Mouse (Mus musculus): ENCODE measurements around the gene Mboat1. TPM values are rescaled to one million over a fixed set of nuclear protein-coding genes. Genes with fewer than 3 reads are reported as not detected.

Mboat1 gene
- total and polyA plus RNA-seq, 2 experiments from 2014 or later: 3.5 to 3.8 TPM

- Histone ChIP-seq H3K4me2 (ENCODE audit: low read depth) (no peak overlapping the region), H3K4me1 (ENCODE audit: insufficient read depth) (no peaks in the 10 kb centered on the region), H3K4me3 (ENCODE audit: low read depth, low read length) (no peak overlapping the region), H3K27me3 (ENCODE audit: insufficient read depth, low read length) (no peaks in the 10 kb centered on the region), H3K27ac (ENCODE audit: low read depth, low read length) (no peak overlapping the region), H3K9me3 (ENCODE audit: low read length) (no peaks in the 10 kb centered on the region), H3K9ac (no peak overlapping the region), H3K36me3 (ENCODE audit: insufficient read depth) (no peaks in the 10 kb centered on the region)
- no peak for ATAC-seq
- DNase-seq: no peak
- TF ChIP-seq CTCF (IDR thresholded peaks at IDR 0.05; ENCODE audit: low read depth): no peak
- 97% methylated on average over 4 of the region's 4 CpGs for WGBS
Observed at GRCm38 (mm10) chr13:30245573-30245972, 109.3 kb downstream of the Mboat1 start.

- WGBS: 43% methylated on average over 5 of the region's 5 CpGs
- Histone ChIP-seq H3K27me3 (ENCODE audit: insufficient read depth, low read length) (no peaks in the 10 kb centered on the region), H3K9me3 (ENCODE audit: low read length) (no peaks in the 10 kb centered on the region), H3K4me2 (ENCODE audit: low read depth) (no peak overlapping the region), H3K27ac (ENCODE audit: low read depth, low read length) (no peak overlapping the region), H3K4me3 (ENCODE audit: low read depth, low read length) (no peak overlapping the region), H3K36me3 (ENCODE audit: insufficient read depth) (no peaks in the 10 kb centered on the region), H3K9ac (no peak overlapping the region), H3K4me1 (ENCODE audit: insufficient read depth) (no peaks in the 10 kb centered on the region)
- no peak for TF ChIP-seq CTCF (IDR thresholded peaks at IDR 0.05; ENCODE audit: low read depth)
- DNase-seq (no peak), ATAC-seq (no peak)
Observed at GRCm38 (mm10) chr13:30250341-30250905, 114.1 kb downstream of the Mboat1 start.

GRCm38 (mm10) chr13:30251431-30251830, 115.1 kb downstream of the Mboat1 start:
- no peak for ATAC-seq
- no peak for TF ChIP-seq CTCF (IDR thresholded peaks at IDR 0.05; ENCODE audit: low read depth)
- no peaks in the 10 kb centered on the region for H3K27me3 ChIP-seq (ENCODE audit: insufficient read depth, low read length)
- no peak overlapping the region for H3K4me3 ChIP-seq (ENCODE audit: low read depth, low read length)
- H3K27ac ChIP-seq (ENCODE audit: low read depth, low read length): no peak overlapping the region
- 90% methylated on average over 3 of the region's 3 CpGs for WGBS
- DNase-seq: no peak
- no peak overlapping the region for H3K4me2 ChIP-seq (ENCODE audit: low read depth)
- H3K9ac ChIP-seq: no peak overlapping the region
- no peaks in the 10 kb centered on the region for H3K4me1 ChIP-seq (ENCODE audit: insufficient read depth)
- H3K9me3 ChIP-seq (ENCODE audit: low read length): no peaks in the 10 kb centered on the region
- H3K36me3 ChIP-seq (ENCODE audit: insufficient read depth): no peaks in the 10 kb centered on the region

GRCm38 (mm10) chr13:30252692-30253091, 116.4 kb downstream of the Mboat1 start:
- no peaks in the 10 kb centered on the region for H3K9me3 ChIP-seq (ENCODE audit: low read length)
- H3K4me2 ChIP-seq (ENCODE audit: low read depth): no peak overlapping the region
- no peak for TF ChIP-seq CTCF (IDR thresholded peaks at IDR 0.05; ENCODE audit: low read depth)
- DNase-seq (no peak), ATAC-seq (no peak)
- no peak overlapping the region for H3K4me3 ChIP-seq (ENCODE audit: low read depth, low read length)
- H3K27me3 ChIP-seq (ENCODE audit: insufficient read depth, low read length): no peaks in the 10 kb centered on the region
- H3K4me1 ChIP-seq (ENCODE audit: insufficient read depth): no peaks in the 10 kb centered on the region
- no peak overlapping the region for H3K27ac ChIP-seq (ENCODE audit: low read depth, low read length)
- no peak overlapping the region for H3K9ac ChIP-seq
- H3K36me3 ChIP-seq (ENCODE audit: insufficient read depth): no peaks in the 10 kb centered on the region
- 54% methylated on average over 3 of the region's 3 CpGs for WGBS

DNA sequence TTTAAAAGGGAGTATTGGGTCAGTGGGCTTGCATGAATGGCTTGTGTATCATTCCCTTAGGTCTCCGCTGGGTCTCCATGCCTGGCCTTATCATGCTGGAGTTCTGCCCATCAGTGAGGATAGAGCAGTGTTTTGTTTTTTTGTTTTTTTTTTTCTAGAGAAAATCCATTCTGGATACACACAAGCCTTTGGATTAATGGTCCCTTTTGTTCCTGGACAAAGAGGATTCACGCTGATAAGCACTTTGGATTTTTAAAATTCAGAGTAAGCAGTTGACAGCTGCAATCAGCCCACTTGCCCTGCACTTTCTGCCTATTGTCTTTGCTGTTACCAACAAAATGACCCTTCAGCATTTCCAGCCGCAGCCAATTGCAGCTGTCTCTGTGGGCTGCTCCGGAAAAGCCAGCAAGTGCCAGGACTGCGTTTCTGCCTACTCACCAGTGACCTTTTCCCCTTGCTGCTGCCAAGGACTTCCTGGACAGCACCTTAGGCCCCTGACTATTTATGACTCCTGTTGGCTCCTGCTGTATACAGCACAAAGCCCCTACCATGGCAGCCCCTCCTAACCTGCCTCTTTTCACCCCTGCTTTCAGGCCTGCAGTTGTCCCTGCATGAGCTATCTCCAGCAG, 117.5 kb downstream of the Mboat1 start:
- DNase-seq (peak; percentile 5), ATAC-seq (peak; percentile 66; the same call in 1 of the 2 replicates)
- Histone ChIP-seq H3K27ac (ENCODE audit: low read depth, low read length) (no peak overlapping the region), H3K9me3 (ENCODE audit: low read length) (no peaks in the 10 kb centered on the region), H3K4me2 (ENCODE audit: low read depth) (no peak overlapping the region), H3K9ac (no peak overlapping the region), H3K27me3 (ENCODE audit: insufficient read depth, low read length) (no peaks in the 10 kb centered on the region), H3K4me1 (ENCODE audit: insufficient read depth) (no peaks in the 10 kb centered on the region), H3K36me3 (ENCODE audit: insufficient read depth) (no peaks in the 10 kb centered on the region), H3K4me3 (ENCODE audit: low read depth, low read length) (no peak overlapping the region)
- no peak for TF ChIP-seq CTCF (IDR thresholded peaks at IDR 0.05; ENCODE audit: low read depth)
- WGBS: 13% methylated on average over 5 of the region's 5 CpGs

DNA sequence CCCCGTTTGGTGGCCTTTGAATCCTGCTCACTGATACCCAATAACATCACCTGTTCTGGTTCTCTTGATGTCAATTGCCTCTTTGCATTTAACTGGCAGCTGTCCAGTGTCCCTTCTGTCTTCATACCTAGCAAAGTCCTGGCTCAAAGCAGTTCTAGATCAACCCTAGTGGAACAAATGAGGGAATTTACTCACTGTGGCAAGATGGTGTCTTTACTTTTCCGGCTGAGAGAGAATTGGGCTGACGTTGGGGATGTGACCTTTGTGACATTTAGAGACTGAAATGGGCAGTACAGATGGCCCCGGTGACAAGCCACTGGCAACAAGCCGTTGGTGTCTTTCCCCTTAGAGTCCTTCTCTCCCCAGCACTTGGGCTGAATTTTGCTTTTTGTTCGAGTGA, 118.1 kb downstream of the Mboat1 start:
- no peaks in the 10 kb centered on the region for H3K36me3 ChIP-seq (ENCODE audit: insufficient read depth)
- WGBS: 62% methylated on average over 6 of the region's 6 CpGs
- H3K27me3 ChIP-seq (ENCODE audit: insufficient read depth, low read length): no peaks in the 10 kb centered on the region
- H3K27ac ChIP-seq (ENCODE audit: low read depth, low read length): no peak overlapping the region
- H3K4me2 ChIP-seq (ENCODE audit: low read depth): no peak overlapping the region
- no peak overlapping the region for H3K4me3 ChIP-seq (ENCODE audit: low read depth, low read length)
- ATAC-seq: no peak
- H3K4me1 ChIP-seq (ENCODE audit: insufficient read depth): no peaks in the 10 kb centered on the region
- H3K9ac ChIP-seq: no peak overlapping the region
- H3K9me3 ChIP-seq (ENCODE audit: low read length): no peaks in the 10 kb centered on the region
- no peak for TF ChIP-seq CTCF (IDR thresholded peaks at IDR 0.05; ENCODE audit: low read depth)
- no peak for DNase-seq

GRCm38 (mm10) chr13:30258802-30259201, 122.5 kb downstream of the Mboat1 start:
- no peak for TF ChIP-seq CTCF (IDR thresholded peaks at IDR 0.05; ENCODE audit: low read depth)
- Histone ChIP-seq H3K27ac (ENCODE audit: low read depth, low read length) (no peak overlapping the region), H3K9me3 (ENCODE audit: low read length) (no peaks in the 10 kb centered on the region), H3K4me2 (ENCODE audit: low read depth) (no peak overlapping the region), H3K27me3 (ENCODE audit: insufficient read depth, low read length) (no peaks in the 10 kb centered on the region), H3K4me1 (ENCODE audit: insufficient read depth) (no peaks in the 10 kb centered on the region), H3K9ac (no peak overlapping the region), H3K36me3 (ENCODE audit: insufficient read depth) (no peaks in the 10 kb centered on the region), H3K4me3 (ENCODE audit: low read depth, low read length) (no peak overlapping the region)
- 79% methylated on average over 10 of the region's 10 CpGs for WGBS
- DNase-seq: no peak
- no peak for ATAC-seq
